Mouse (Mus musculus): ENCODE measurements around the gene Hba-a2.
"Not testable (repeated sequence)": the region's sequence is repeated elsewhere in the genome, so short reads cannot be mapped to it uniquely, and the experiment has no call there.

Gene Hba-a2

DNA sequence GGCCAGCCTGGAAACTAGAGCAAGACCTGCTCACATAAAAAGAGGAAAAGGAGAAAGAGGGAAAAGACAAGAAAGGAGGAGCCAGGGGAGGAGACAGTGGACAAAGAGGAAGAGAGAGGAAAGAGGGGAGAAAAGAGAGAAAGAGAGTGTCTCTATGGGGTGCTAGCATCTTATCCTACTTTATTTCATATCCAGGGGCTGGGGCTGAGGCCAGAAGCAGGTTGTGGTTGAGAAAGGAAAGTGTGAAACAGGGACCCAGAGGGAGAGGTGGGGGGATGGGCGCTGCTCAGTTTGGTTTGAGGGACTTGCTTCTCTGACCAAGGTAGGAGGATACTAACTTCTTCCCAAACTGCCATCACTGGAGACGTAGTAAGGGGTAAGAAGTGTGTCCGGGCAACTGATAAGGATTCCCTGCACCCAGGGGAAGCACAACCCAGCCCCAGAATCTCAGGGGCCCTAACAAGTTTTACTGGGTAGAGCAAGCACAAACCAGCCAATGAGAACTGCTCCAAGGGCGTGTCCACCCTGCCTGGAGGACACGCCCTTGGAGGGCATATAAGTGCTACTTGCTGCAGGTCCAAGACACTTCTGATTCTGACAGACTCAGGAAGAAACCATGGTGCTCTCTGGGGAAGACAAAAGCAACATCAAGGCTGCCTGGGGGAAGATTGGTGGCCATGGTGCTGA is 13.1 kb upstream of the Hba-a2 start, which contains the start of gene Hba-a1:
Hba-a1 (plus strand) TSS at position 421 of the 687 bp plus-strand sequence.
- in situ Hi-C loops (cut with MseI, MboI) = not testable (repeated sequence)

DNA sequence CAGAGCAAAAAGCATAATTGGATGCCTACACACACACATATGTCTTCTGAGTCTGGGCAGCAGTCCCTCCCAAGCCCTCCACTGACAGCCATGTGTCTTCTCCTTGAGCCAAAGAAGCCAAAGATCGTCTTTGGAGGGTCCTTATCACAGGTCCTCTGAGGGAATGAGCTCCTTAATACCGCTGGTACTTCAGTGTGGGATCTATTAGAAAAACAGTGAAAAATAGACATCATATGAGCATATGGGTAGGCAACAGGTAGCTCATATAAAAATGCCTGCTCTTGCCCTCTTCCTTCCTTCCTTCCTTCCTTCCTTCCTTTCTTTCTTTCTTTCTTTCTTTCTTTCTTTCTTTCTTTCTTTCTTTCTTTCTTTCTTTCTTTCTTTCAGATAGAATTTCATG is 11.7 kb upstream of the Hba-a2 start:
- in situ Hi-C loops (cut with MseI, MboI) = not testable (repeated sequence)

DNA sequence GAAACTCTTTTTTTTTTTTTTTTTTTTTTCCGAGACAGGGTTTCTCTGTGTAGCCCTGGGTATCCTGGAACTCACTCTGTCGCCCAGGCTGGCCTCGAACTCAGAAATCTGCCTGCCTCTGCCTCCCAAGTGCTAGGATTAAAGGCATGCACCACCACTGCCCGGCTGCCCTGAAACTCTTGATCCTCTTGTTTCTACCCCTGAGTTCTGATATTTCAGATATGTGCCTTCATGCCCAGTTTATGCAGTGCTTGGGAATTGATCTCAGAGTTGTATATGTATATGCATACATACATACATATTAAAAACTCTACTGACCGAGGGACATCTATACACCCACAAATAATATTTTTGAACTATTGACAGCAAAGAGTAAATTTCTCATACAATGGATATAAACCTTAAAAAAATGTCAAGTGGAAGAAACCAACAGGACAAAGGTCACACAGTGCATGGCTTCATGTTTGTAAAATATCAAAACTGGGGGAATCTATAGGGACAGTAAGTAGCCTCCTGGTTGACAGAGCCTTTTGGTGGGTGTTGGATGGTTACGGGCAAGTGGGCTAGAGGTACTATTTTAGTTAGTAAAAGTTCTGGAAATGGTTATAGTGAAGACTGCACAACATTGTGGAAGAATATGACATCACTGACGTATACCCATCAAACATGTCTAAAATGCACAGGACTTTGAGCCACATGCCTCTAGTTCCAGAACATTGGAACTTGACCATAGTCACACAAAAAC is 11.1 kb upstream of the Hba-a2 start:
- in situ Hi-C loops (cut with MseI, MboI) = loop anchor here in 1 of 2 experiments (5.0 kb wide), 1 partner anchor 37 kb away; no protein-coding TSS in a partner anchor

DNA sequence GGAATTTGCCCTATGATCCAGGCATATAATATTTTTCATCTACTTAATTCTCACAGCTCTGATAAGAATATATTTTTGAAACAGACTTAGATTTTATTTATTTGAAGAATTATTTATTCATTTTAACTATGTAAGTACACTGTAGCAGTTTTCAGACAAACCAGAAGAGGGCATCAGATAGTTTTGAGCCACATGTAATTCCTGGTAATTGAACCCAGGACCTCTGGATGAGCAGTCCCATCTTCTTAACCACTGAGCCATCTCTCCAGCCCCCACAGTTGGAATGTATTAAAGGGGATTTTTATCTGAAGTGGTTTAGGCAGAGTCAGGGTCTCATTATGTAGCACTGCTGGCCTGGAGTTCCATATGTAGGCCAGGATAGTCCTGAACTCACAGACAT is 10.4 kb upstream of the Hba-a2 start:
- in situ Hi-C loops (cut with MseI, MboI) = loop anchor here in 1 of 2 experiments (5.0 kb wide), 1 partner anchor 36 kb away; no protein-coding TSS in a partner anchor

DNA sequence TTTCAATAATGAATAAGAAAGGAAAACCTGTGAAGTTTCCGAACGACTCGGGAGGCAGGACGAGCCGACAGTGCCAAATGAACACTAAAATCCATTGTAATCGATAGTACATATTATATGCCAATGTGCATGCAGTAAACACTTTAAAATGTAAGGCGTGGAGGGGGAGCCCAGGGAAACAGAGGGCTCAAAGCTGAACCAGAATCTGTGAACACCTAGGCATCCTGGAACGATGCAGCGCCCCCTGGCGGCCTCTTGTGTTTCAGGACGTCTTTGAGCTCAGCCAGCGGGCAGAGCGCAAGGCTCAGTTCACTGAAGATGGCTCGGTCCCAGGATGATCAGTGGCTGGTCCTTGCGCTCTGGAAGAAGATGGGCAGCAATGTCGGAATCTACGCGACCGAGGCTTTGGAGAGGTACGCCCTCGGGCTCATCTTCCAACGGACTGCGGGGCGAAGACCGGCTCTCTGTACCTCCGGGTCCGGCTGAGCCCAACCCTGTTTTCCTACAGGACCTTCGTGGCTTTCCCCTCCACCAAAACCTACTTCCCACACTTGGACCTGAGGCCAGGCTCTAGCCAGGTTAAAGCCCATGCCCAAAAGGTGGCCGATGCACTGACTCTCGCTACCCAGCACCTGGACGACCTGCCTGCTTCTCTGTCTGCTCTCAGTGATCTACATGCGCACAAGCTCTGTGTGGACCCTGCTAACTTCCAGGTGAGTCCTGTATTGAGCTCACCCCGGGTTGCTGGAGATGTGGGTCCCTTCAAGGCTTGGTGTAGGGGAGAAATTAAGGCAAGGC is 9.4 kb upstream of the Hba-a2 start, which contains the start of gene Hbq1b:
Hbq1b (plus strand) TSS at position 271 of the 798 bp plus-strand sequence.
- in situ Hi-C loops (cut with MseI, MboI) = loop anchor here in 1 of 2 experiments (5.0 kb wide), 1 partner anchor 35 kb away; no protein-coding TSS in a partner anchor

DNA sequence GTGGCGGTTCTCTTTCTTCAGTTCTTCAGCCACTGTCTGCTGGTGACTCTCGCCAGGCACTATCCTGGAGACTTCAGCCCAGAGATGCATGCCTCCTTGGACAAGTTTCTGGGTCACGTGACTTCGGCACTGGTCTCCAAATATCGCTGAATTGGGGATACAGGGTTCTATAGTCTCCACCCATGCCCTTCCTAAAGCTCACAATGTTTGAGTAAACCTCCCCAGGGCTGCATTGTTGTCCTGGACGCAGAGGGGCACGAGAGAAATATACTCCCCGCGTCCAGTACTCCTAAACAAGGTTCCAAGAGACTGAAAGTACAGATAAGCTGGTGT is 8.8 kb upstream of the Hba-a2 start:
- in situ Hi-C loops (cut with MseI, MboI) = loop anchor here in 1 of 2 experiments (5.0 kb wide), 1 partner anchor 35 kb away; no protein-coding TSS in a partner anchor

DNA sequence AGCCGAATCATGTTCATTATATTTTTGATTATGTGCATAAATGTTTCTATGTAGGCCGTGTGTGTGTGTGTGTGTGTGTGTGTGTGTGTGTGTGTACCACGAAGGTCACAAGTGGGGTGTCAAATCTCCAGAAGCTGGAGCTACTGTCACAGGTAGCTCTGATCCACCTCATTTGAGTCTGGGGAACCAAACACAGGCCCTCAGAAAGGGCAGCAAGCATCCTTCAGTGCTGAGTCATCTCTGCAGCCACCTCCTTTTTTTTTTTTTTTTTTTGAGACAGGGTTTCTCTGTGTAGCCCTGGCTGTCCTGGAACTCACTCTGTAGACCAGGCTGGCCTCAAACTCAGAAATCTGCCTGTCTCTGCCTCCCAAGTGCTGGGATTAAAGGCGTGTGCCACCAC is 3.5 kb upstream of the Hba-a2 start:
- in situ Hi-C loops (cut with MseI, MboI) = not testable (repeated sequence)

DNA sequence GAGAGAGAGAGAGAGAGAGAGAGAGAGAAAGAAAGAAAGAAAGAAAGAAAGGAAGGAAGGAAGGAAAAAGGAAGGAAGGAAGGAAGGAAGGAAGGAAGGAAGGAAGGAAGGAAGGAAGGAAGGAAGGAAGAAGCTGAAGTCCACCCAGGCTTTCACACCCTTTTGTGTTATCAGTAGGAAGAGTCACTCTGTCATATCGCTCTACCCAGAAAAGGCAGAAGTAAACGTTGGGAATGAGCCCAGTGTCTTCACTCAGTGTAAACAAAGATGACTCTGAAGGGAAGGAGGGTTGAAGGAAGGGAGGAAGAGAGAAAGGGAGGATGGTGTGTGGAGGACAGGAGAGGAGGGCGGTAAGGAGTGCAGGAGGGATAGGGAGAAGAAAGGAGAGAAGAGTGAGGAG is 2.8 kb upstream of the Hba-a2 start:
- in situ Hi-C loops (cut with MseI, MboI) = not testable (repeated sequence)

DNA sequence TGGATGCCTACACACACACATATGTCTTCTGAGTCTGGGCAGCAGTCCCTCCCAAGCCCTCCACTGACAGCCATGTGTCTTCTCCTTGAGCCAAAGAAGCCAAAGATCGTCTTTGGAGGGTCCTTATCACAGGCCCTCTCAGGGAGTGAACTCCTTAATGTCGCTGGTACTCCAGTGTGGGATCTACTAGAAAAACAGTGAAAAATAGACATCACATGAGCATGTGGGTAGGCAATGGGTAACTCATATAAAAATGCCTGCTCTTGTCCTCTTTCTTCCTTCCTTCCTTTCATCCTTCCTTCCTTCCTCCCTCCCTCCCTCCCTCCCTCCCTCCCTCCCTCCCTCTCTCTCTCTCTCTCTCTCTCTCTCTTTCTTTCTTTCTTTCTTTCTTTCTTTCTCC is 1.1 kb downstream of the Hba-a2 start:
- in situ Hi-C loops (cut with MseI, MboI) = not testable (repeated sequence)

DNA sequence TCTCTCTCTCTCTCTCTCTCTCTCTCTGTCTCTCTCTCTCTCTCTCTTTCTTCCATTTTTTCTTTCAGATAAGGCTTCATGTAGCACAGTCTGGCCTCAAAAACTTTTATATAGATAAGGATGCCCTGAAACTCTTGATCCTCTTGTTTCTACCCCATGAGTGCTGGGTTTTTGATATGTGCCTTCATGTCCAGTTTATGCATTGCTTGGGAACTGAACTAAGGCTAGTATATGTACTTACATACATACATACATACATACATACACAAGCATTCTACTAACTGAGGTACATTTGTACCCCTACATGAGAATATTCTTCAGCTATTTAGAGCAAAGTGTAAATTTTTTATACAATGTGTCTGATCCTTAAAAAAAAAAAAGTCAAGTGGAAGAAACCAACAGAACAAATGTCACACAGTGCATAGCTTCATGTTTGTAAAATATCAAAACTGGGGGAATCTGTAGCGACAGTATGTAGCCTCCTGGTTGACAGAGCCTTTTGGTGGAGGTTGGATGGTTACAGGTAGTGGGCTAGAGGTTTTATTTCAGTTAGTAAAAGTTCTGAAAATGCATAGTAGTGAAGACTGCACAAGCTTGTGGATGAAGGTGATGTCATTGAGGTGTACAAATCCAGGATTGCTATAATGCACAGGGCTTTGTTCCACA is 1.7 kb downstream of the Hba-a2 start:
- in situ Hi-C loops (cut with MseI, MboI) = no loop called here

DNA sequence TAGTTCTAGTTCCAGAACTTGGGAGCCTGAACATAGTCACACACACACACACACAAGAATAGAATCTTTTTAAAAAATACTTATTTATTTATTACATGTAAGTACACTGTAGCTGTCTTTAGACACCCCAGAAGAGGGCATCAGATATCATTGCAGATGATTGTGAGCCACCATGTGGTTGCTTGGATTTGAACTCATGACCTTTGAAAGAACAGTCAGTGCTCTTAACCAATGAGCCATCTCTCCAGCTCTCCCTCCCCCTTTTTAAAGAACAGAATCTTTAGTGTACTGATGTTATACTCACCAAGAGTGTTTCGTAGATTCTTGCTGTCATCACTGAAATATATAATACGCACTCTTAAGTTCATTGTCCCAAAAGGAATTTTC is 2.2 kb downstream of the Hba-a2 start:
- in situ Hi-C loops (cut with MseI, MboI) = no loop called here

DNA sequence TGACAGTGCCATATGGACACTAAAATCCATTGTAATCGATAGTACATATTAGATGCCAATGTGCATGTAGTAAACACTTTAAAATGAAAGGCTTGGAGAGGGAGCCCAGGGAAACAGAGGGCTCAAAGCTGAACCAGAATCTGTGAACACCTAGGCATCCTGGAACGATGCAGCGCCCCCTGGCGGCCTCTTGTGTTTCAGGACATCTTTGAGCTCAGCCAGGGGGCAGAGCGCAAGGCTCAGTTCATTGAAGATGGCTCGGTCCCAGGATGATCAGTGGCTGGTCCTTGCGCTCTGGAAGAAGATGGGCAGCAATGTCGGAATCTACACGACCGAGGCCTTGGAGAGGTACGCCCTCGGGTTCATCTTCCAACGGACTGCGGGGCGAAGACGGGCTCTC is 3.6 kb downstream of the Hba-a2 start, which contains the start of gene Hbq1a:
Hbq1a (plus strand) TSS at position 205 of the 400 bp plus-strand sequence.
- in situ Hi-C loops (cut with MseI, MboI) = not testable (repeated sequence)

DNA sequence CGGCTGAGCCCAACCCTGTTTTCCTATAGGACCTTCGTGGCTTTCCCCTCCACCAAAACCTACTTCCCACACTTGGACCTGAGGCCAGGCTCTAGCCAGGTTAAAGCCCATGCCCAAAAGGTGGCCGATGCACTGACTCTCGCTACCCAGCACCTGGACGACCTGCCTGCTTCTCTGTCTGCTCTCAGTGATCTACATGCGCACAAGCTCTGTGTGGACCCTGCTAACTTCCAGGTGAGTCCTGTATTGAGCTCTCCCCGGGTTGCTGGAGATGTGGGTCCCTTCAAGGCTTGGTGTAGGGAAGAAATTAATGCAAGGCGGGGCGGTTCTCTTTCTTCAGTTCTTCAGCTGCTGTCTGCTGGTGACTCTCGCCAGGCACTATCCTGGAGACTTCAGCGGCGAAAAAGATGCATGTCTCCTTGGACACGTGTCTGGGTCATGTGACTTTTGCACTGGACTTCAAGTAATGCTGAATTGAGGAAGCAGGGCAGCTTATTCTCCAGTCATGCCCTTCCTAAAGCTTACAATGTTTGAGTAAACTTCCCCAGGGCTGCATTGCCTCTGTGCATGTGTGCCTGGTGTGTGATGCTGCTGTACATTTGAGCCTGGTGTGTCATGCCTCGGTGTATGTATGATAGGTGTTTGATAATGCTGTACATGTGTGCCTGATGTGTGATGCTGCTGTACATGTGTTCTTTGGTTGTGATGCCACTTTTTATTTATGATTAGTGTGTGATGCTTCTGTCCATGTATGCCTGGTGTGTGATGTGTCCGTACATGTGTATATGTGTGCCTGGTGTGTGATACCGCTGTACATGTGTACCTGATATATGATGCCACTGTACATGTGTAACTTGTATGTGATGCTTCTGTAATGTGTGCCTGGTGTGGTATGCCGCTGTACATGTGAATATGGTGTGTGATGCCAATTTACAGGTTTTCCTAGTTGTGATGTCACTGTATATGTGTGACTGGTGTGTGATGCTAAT is 4.3 kb downstream of the Hba-a2 start:
- in situ Hi-C loops (cut with MseI, MboI) = no loop called here

DNA sequence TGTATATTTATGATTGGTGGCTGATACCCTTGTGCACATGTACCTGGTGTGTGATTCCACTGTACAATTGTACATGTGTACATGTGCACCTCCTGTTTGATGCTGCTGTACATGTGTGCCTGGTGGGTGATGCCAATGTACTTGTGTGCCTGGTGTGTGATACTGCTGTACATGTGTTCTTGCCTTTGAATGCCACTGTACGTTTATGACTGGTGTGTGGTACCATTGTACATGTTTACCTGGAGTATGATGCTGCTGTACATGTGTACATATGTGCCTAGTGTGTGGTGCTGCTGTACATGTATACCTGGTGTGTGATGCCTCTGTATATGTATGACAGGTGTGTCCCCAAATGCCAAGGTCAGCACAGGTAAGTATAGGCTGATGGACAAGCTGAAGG is 5.2 kb downstream of the Hba-a2 start:
- in situ Hi-C loops (cut with MseI, MboI) = no loop called here

DNA sequence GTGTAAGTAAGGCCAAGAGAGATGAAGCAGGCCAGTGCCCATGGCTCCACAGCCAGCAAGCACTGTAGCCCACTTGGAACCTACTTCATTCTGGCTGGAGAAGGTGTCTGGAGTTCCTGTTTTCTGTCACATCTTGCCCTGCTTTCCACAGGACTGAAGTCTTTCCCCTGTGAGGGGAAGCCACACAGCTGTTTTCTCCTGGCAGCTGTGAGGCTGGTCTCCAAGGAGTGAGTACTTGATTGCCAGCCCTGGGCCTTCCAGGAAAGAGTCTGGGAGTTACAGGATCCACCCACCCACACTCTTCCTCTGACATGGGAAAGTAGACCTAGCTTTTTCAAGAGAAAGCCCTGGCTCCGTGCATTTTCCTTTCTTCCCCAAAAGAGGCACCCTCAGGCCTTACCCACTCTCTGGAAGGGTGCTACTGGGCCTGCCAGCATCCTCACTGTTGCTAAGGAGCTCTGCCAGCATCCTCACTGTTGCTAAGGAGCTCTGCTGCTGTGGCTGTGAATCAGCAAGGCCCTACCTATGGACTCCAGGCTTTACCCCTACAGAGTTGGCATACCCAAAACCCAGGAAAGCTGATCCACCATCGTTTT is 6.6 kb downstream of the Hba-a2 start:
- in situ Hi-C loops (cut with MseI, MboI) = no loop called here

DNA sequence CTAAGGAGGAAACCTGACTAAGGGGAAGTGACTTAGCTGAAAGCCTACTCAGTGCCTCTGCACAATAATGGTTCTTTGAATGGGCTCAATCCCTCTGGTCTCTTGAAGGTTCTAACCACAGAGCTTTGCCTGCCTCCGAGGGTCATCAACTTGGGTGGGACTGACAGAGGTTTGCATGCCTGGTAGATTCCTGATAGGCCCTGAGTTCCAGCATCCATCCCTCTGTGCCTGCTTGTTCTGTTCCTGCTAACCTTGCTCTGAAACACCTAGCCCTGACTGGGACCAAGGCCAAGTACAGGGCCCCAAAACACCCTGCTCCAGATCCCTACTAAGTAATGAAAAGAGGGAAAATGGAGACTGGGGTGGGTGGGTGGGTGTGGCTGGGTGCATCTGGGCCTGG is 7.2 kb downstream of the Hba-a2 start:
- in situ Hi-C loops (cut with MseI, MboI) = no loop called here

DNA sequence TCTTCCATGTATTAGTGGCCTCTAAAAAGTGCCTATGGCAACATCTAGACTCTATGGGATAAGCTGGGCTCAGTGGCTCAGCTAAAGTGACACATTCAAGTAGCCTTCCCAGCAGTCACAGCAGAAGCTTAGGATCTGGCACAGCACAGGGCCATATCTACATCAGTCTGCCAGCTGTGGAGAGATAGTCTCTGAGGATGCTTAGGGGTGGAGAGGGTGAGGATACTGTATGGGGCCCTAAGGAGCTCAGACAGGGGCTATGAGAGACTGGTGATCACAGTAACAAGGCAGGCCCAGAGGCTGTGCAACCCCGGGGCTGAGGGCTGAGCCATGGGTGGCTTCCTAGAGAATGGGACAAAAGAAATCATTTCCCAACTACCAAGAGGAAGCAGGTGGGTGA is 10.7 kb downstream of the Hba-a2 start:
- in situ Hi-C loops (cut with MseI, MboI) = no loop called here

DNA sequence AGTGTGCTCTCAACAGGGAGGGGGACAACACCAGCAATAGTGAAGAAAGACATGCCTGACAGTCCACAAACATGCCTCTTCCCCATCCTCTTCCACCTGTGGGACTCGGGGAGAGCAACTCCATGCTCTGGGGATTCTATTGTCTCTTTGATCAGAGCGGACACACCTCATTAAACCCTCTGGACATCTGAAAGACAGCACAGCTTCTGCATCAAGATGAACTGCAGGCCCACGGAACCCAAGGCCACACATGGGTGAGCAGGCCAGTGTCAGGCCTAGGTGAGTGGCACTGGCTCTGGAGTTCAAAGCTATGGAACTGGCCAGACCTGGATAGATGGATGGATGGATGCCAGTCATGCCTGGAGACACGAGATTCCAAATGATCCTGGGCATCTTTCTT is 13.2 kb downstream of the Hba-a2 start:
- in situ Hi-C loops (cut with MseI, MboI) = no loop called here

DNA sequence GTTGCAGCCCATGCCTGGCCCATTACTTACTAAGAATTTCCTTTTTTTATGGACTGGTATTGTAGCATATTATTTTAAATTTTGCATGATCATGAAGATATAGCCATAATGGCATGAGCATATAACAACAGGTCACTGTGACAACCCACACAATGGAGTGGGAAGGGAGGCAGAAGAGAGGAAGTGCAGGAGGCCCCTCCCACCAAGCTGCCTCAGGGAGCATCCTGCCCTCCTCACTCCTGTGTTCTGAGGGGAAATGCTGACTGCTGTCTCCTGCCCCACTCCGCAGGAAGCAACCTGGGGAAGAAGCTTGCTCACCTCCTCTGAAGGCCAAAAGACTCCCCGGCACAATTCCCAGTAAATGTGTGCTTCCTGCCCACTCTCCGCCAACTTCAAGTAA is 13.6 kb downstream of the Hba-a2 start:
- in situ Hi-C loops (cut with MseI, MboI) = no loop called here

DNA sequence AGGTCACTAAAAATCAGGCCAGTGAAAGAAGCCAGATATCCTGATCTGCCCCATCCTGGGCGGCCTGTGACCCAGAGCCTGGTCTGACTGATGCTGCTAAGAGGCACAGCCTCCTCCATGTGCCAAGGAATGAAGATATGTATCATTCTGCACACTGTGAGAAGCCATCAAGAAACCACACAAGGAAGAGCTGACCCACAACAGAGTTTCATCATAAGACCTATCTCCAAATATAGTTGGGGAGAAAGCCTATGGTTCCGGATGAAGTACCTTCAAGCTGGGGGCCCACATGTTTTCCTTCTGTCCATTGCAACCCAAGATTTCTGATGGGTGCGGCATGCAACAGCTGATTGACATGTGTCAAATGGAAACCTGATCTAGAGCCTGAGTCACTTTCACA is 19.7 kb downstream of the Hba-a2 start:
- in situ Hi-C loops (cut with MseI, MboI) = no loop called here
